Mouse (Mus musculus) kidney, adult 2 months (tissue): ENCODE data around the gene Mypop.

Experiments used
- CTCF ChIP-seq: fragments of 200-500 bp; conservative IDR thresholded peaks from 2 replicates; pipeline ENCODE4 v1.5.1; 2011; ENCODE audit warnings: low read depth, mild to moderate bottlenecking, control low read depth, low read length, moderate library complexity, mixed read lengths; ENCODE audit not compliant: insufficient read depth, insufficient read length
- POLR2A ChIP-seq: fragments of 200-500 bp; IDR thresholded peaks from one replicate; pipeline ENCODE4 v1.6.1; 2011; ENCODE audit warnings: low read depth, low read length, control low read depth

DNA sequence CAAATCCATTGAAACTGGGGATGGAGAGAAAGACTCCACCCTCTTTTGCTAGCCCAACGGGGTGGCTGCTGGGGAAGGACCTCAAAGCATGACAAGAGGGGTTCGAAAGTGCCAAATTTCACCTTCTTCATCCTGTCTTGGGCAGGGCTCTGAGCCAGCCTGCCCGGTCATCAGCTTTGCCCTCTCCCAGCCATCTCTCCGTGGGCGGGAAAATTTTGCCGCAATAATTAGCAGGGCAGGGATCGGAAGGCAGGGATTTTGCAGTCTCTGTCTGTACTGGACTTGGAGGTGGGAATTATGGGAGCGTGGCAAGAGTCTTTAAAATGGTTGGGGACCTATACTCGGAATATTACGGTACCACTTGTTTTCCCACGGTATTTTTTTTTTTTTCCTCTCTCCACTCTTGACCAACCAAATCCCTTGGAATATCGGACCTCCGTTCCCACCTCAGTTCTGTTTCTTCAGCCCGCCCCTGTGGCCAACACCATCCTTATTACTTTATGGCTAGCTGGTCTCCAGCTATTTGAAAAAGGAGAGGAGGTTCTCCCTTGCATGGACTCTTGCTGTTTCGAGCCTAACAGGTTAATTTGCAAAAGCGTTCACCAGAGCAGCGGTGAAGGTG lies 28.8 kb upstream of the Mypop start:
- no peak for TF ChIP-seq CTCF
- TF ChIP-seq POLR2A: no peak
